Mouse (Mus musculus) kidney, embryonic 15.5 days (tissue): ENCODE measurements around the gene Lpar5. TPM values are rescaled to one million over a fixed set of nuclear protein-coding genes. Genes with fewer than 3 reads are reported as not detected.

Source experiments
- ATAC-seq: fragments of 200-750 bp; cut with Nextera tagmentation; replicated peaks from 2 replicates; pipeline ENCODE4 v1.8.0; 2017; ENCODE audit warnings: moderate TSS enrichment; ENCODE audit not compliant: low FRiP score
- H3K27ac ChIP-seq: fragments of 300-500 bp; sonication (generic); 2 replicates; pipeline ENCODE4 v1.5.1; 2015; ENCODE audit warnings: mild to moderate bottlenecking, inconsistent platforms
- H3K27me3 ChIP-seq: fragments of 300-500 bp; sonication (generic); 2 replicates; pipeline ENCODE4 v1.6.1; 2015; ENCODE audit warnings: inconsistent platforms
- H3K36me3 ChIP-seq: fragments of 300-500 bp; sonication (generic); 2 replicates; pipeline ENCODE4 v1.6.1; 2015; ENCODE audit warnings: inconsistent platforms
- H3K4me1 ChIP-seq: fragments of 300-500 bp; sonication (generic); 2 replicates; pipeline ENCODE4 v1.6.1; 2015; ENCODE audit warnings: inconsistent platforms
- H3K4me2 ChIP-seq: fragments of 300-500 bp; sonication (generic); 2 replicates; pipeline ENCODE4 v1.6.1; 2015; ENCODE audit warnings: moderate library complexity, mild to moderate bottlenecking, inconsistent platforms
- H3K4me3 ChIP-seq: fragments of 300-500 bp; sonication (generic); replicated peaks from 2 replicates; pipeline ENCODE4 v1.5.1; 2015; ENCODE audit warnings: mild to moderate bottlenecking, inconsistent platforms
- H3K9ac ChIP-seq: fragments of 300-500 bp; sonication (generic); 2 replicates; pipeline ENCODE4 v1.6.1; 2015; ENCODE audit warnings: mild to moderate bottlenecking, inconsistent platforms
- H3K9me3 ChIP-seq: fragments of 300-500 bp; sonication (generic); replicated peaks from 2 replicates; pipeline ENCODE4 v1.6.1; 2016; ENCODE audit warnings: inconsistent platforms
- whole genome bisulfite sequencing: fragments of 180-500 bp; shearing (Covaris S2); methylation state at CpG from one replicate; pipeline ENCODE4 v1.1.7; 2015; ENCODE audit warnings: mixed read lengths; 5-methylcytosine and 5-hydroxymethylcytosine counted together
- polyA plus RNA-seq: library from polyadenylated mRNA; unstranded; fragments of >200 nt; fragmentation: Nextera tagmentation; extraction: Ambion mirVana; gene quantifications from 2 replicates; pipeline ENCODE4 v1.2.1, GENCODE M21; 2015

Gene Lpar5
- polyA plus RNA-seq, 1 experiment from 2014 or later = 0.55 TPM

- 40% methylated on average over 3 of the region's 3 CpGs for WGBS
- no peak for ATAC-seq
- H3K4me3 ChIP-seq = peak overlapping the region; percentile 97
Measured at GRCm38 (mm10) chr6:125098513-125098912, 30.8 kb downstream of the Lpar5 start.

DNA sequence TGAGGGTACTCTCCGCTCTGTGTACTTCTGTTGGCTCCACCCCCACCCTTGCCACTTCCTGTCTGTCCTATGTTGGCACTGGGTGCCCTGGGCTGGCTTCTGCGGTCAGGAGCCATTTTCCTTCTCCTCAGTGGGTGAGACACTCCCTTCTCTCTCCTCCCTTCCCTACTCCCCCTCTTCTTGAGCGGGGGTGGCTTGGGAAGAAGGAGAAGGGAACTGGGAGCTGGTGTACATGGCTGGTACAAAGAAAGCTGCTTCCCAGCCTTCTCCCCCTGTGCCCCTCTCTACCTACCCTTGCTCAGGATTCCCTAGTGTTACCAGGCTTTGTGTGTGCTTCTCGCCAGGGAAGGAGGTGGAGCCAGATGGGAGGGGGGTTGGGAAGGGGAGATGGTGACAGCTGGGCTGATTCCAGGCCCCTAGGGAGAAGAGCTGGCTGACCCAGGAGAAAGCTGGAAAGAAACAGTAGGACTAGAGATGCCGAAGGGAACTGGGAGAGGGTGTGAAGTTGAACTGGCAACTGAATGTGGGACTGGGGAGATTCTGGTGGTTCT lies 31.8 kb downstream of the Lpar5 start:
- peak overlapping the region; percentile 85; the same call in 1 of the 2 replicates for H3K9ac ChIP-seq
- H3K27ac ChIP-seq = peak overlapping the region; percentile 70
- peak overlapping the region; percentile 97 for H3K4me3 ChIP-seq
- no peaks in the 10 kb centered on the region for H3K9me3 ChIP-seq
- no peaks in the 10 kb centered on the region for H3K27me3 ChIP-seq
- peak overlapping the region; percentile 87 for H3K4me2 ChIP-seq
- WGBS = 38% methylated on average over 5 of the region's 5 CpGs
- peaks cover 54% of the 10 kb centered on the region for H3K4me1 ChIP-seq
- no peak for ATAC-seq
- H3K36me3 ChIP-seq = peaks cover 65% of the 10 kb centered on the region

More at GRCm38 (mm10) chr6:125098513-125098912, 30.8 kb downstream of the Lpar5 start:
- H3K9me3 ChIP-seq = no peaks in the 10 kb centered on the region
- H3K4me2 ChIP-seq = peak overlapping the region; percentile 87
- H3K27ac ChIP-seq = 0 out of 2 replicates have a peak overlapping the region, but pooled peaks have one; percentile 70
- H3K36me3 ChIP-seq = peaks cover 56% of the 10 kb centered on the region
- peak overlapping the region; percentile 85; the same call in 1 of the 2 replicates for H3K9ac ChIP-seq
- H3K27me3 ChIP-seq = no peaks in the 10 kb centered on the region
- H3K4me1 ChIP-seq = peaks cover 54% of the 10 kb centered on the region

- Histone ChIP-seq H3K36me3 (peaks cover 85% of the 10 kb centered on the region), H3K4me3 (no peak overlapping the region), H3K27ac (no peak overlapping the region), H3K4me1 (peaks cover 40% of the 10 kb centered on the region), H3K4me2 (no peak overlapping the region), H3K9me3 (no peaks in the 10 kb centered on the region), H3K27me3 (no peaks in the 10 kb centered on the region), H3K9ac (no peak overlapping the region)
- no peak for ATAC-seq
- 78% methylated on average over 9 of the region's 9 CpGs for WGBS
Measured at GRCm38 (mm10) chr6:125101444-125101843, 33.7 kb downstream of the Lpar5 start.

- 88% methylated on average over 4 of the region's 4 CpGs for WGBS
- Histone ChIP-seq H3K4me2 (no peak overlapping the region), H3K4me3 (no peak overlapping the region), H3K36me3 (peaks cover 100% of the 10 kb centered on the region), H3K9me3 (no peaks in the 10 kb centered on the region), H3K27ac (no peak overlapping the region), H3K4me1 (peaks cover 22% of the 10 kb centered on the region), H3K27me3 (no peaks in the 10 kb centered on the region), H3K9ac (no peak overlapping the region)
- no peak; the same call in 1 of the 2 replicates for ATAC-seq
Measured at GRCm38 (mm10) chr6:125104223-125104622, 36.5 kb downstream of the Lpar5 start.

DNA sequence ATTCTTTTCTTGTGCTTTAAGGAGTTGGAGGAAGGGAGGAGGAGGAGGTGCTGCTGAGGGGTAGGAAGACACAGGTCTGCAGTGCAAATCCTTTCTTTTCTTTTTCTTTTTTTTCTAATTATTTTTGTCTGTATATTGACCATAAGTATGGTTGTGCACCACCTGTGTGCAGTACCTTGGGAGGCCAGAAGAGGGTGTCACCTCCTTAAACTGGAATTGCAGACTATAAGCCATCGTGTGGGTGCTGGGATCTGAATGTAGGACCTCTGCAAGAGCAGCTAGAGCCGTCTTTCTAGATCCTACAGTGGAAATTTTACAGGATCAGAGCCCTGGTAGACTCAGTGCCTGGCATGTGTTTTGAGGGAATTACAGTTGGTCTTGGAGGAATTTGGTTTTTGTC lies 40.0 kb downstream of the Lpar5 start:
- H3K9me3 ChIP-seq = no peaks in the 10 kb centered on the region
- 96% methylated on average over 2 of the region's 2 CpGs for WGBS
- H3K4me1 ChIP-seq = no peaks in the 10 kb centered on the region
- no peak overlapping the region for H3K9ac ChIP-seq
- no peak for ATAC-seq
- no peak overlapping the region for H3K4me2 ChIP-seq
- H3K27me3 ChIP-seq = no peaks in the 10 kb centered on the region
- H3K36me3 ChIP-seq = peaks cover 100% of the 10 kb centered on the region
- H3K27ac ChIP-seq = no peak overlapping the region
- H3K4me3 ChIP-seq = no peak overlapping the region

GRCm38 (mm10) chr6:125109371-125109770 lies 41.7 kb downstream of the Lpar5 start:
- no peak for ATAC-seq
- 66% methylated on average over 14 of the region's 14 CpGs for WGBS
- H3K9ac ChIP-seq = no peak overlapping the region

GRCm38 (mm10) chr6:125110927-125111326 lies 43.2 kb downstream of the Lpar5 start:
- WGBS = 92% methylated on average over 7 of the region's 7 CpGs
- no peaks in the 10 kb centered on the region for H3K27me3 ChIP-seq
- no peak for ATAC-seq

More at GRCm38 (mm10) chr6:125109371-125109770, 41.7 kb downstream of the Lpar5 start:
- no peak overlapping the region for H3K4me2 ChIP-seq
- no peak overlapping the region for H3K27ac ChIP-seq
- H3K27me3 ChIP-seq = no peaks in the 10 kb centered on the region
- H3K9me3 ChIP-seq = no peaks in the 10 kb centered on the region
- H3K4me1 ChIP-seq = no peaks in the 10 kb centered on the region
- peaks cover 100% of the 10 kb centered on the region for H3K36me3 ChIP-seq
- no peak overlapping the region for H3K4me3 ChIP-seq

DNA sequence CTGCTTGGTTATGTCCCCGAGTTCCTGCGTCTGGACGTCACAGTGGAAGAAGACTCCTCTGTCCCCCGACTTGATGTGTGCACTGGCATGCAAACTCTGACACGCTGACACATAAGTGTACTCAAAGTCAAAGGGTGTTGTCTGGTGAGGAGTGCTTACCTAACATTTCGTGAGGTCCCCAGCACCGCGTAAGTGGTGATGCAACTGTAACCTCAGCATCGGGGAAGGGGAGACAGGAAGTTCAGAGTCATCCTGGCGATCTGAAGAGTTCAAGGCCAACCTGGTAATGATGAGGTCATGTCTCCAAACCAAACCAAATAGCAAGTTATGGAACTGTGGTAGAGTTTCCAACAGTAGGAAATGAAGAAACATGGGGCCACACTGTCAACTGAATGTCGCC lies 44.8 kb downstream of the Lpar5 start:
- Histone ChIP-seq H3K36me3 (peaks cover 98% of the 10 kb centered on the region), H3K9me3 (no peaks in the 10 kb centered on the region), H3K27ac (no peak overlapping the region), H3K27me3 (no peaks in the 10 kb centered on the region), H3K4me3 (no peak overlapping the region), H3K9ac (no peak overlapping the region), H3K4me1 (no peaks in the 10 kb centered on the region), H3K4me2 (no peak overlapping the region)
- ATAC-seq = no peak
- WGBS = 93% methylated on average over 11 of the region's 11 CpGs

More at GRCm38 (mm10) chr6:125110927-125111326, 43.2 kb downstream of the Lpar5 start:
- Histone ChIP-seq H3K4me2 (no peak overlapping the region), H3K9ac (no peak overlapping the region), H3K27ac (no peak overlapping the region), H3K4me1 (no peaks in the 10 kb centered on the region), H3K4me3 (no peak overlapping the region), H3K9me3 (no peaks in the 10 kb centered on the region), H3K36me3 (peaks cover 98% of the 10 kb centered on the region)

GRCm38 (mm10) chr6:125119387-125119786 lies 51.7 kb downstream of the Lpar5 start:
- no peak overlapping the region for H3K4me2 ChIP-seq
- no peak overlapping the region for H3K27ac ChIP-seq
- no peak overlapping the region for H3K4me3 ChIP-seq
- H3K9ac ChIP-seq = no peak overlapping the region
- no peaks in the 10 kb centered on the region for H3K27me3 ChIP-seq
- H3K36me3 ChIP-seq = peaks cover 98% of the 10 kb centered on the region
- H3K9me3 ChIP-seq = no peaks in the 10 kb centered on the region
- WGBS = 95% methylated on average over 8 of the region's 8 CpGs
- no peak for ATAC-seq
- H3K4me1 ChIP-seq = no peaks in the 10 kb centered on the region

GRCm38 (mm10) chr6:125128724-125129123 lies 61.0 kb downstream of the Lpar5 start:
- peaks cover 80% of the 10 kb centered on the region for H3K36me3 ChIP-seq
- WGBS = 91% methylated on average over 12 of the region's 12 CpGs
- no peak for ATAC-seq

DNA sequence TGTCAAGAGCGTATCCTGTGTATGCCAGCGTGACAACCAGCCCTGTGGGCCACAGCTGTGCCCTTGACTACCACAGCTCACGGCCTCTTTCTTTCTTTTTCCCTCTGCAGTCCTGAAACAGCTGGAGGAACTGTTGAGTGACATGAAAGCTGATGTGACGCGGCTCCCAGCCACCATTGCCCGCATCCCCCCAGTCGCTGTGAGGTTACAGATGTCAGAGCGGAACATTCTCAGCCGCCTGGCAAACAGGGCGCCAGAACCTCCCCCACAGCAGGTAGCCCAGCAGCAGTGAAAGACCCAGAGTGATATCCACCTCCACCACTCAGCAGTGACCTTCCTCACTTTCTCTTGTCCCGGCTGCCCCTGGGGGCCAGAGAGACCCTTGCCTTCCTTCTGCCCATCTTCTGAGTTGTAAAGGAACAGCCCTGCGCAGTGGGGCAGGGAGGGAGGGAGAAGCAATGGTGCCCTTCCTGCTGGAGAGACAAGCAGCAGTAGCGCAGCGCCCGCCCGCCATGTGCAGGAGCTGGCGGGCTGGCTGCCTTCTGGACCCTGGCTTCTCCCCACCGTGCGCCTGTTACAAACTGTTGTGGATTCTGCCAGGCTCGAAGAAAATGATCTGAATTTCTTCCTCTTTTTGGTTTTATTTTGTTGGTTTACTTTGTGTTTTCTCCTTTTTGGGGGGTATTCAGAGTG lies 62.1 kb downstream of the Lpar5 start:
- H3K4me2 ChIP-seq = no peak overlapping the region
- 90% methylated on average over 20 of the region's 20 CpGs for WGBS
- no peaks in the 10 kb centered on the region for H3K27me3 ChIP-seq
- H3K27ac ChIP-seq = no peak overlapping the region
- no peak for ATAC-seq
- H3K9me3 ChIP-seq = no peaks in the 10 kb centered on the region
- H3K36me3 ChIP-seq = peaks cover 80% of the 10 kb centered on the region
- H3K4me3 ChIP-seq = no peak overlapping the region
- peaks cover 22% of the 10 kb centered on the region for H3K4me1 ChIP-seq
- no peak overlapping the region for H3K9ac ChIP-seq

More at GRCm38 (mm10) chr6:125128724-125129123, 61.0 kb downstream of the Lpar5 start:
- Histone ChIP-seq H3K27ac (no peak overlapping the region), H3K27me3 (no peaks in the 10 kb centered on the region), H3K4me1 (peaks cover 22% of the 10 kb centered on the region), H3K4me3 (no peak overlapping the region), H3K4me2 (no peak overlapping the region), H3K9me3 (no peaks in the 10 kb centered on the region), H3K9ac (no peak overlapping the region)

- whole genome bisulfite sequencing = under 1% methylated on average over 66 of the region's 66 CpGs
- peak within 1 kb of the TSS; percentile 77 for H3K9ac ChIP-seq
- peak; percentile 94 for ATAC-seq
- H3K4me3 ChIP-seq = peak within 1 kb of the TSS; percentile 80
- peaks cover 80% of the 10 kb centered on the region for H3K36me3 ChIP-seq
- no peaks in the 10 kb centered on the region for H3K9me3 ChIP-seq
- peak within 1 kb of the TSS; percentile 87 for H3K4me2 ChIP-seq
- peaks cover 22% of the 10 kb centered on the region for H3K4me1 ChIP-seq
- no peaks in the 10 kb centered on the region for H3K27me3 ChIP-seq
- peak within 1 kb of the TSS; percentile 92 for H3K27ac ChIP-seq
Measured at GRCm38 (mm10) chr6:125131302-125132156, 63.8 kb downstream of the Lpar5 start, which contains the start of gene Nop2. Gene Nop2, plus strand, starts transcription at chr6:125131909.
